Mouse (Mus musculus): ENCODE data around the gene Dleu7. TPM values are rescaled to one million over a fixed set of nuclear protein-coding genes. Genes with fewer than 3 reads are reported as not detected.
A peak's percentile ranks its signal among the peaks of the same experiment; 100 is the strongest.

Dleu7 gene
- polyA plus RNA-seq, 1 experiment = 21.0 TPM

GRCm38 (mm10) chr14:62288731-62289130 is 4.1 kb downstream of the Dleu7 start:
- H3K4me1 ChIP-seq (ENCODE audit: control insufficient read depth, insufficient read depth, low read length) = peaks cover 6% of the 10 kb centered on the region
- 52% methylated on average over 3 of the region's 3 CpGs for WGBS
- H3K27ac ChIP-seq (ENCODE audit: insufficient read depth, low read depth, low read length) = no peak overlapping the region
- TF ChIP-seq CTCF (conservative IDR thresholded peaks at IDR 0.05; ENCODE audit: insufficient read depth, insufficient read length, low read depth, low read length) = no peak
- no peak for TF ChIP-seq POLR2A (IDR thresholded peaks at IDR 0.05; ENCODE audit: low read depth, low read length)
- H3K27me3 ChIP-seq (replicated peaks; ENCODE audit: control insufficient read depth, insufficient read depth, low read length) = no peaks in the 10 kb centered on the region
- H3K36me3 ChIP-seq (ENCODE audit: control insufficient read depth, insufficient read depth, low read length) = no peaks in the 10 kb centered on the region
- peak; percentile 64 for DNase-seq
- no peak overlapping the region for H3K4me3 ChIP-seq (ENCODE audit: insufficient read depth, low read depth, low read length)

DNA sequence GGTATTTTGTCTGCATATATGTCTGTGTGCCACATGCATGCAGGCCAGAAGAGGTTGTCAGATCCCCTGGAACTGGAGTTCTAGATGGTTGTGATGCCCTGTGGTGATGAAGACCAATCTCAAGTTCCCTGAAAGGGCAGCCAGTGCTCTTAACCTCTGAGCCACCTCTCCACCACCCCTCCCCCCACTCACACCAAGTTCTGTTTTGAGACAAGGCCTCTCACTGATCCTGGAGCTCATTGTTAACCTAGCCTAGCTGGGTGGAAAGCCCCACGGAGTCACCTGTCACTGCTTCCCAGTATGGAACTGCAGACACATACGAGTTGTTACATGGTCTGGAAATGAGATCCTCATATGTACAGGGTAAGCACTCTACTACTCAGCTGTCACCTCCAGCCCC is 9.9 kb downstream of the Dleu7 start:
- TF ChIP-seq CTCF (conservative IDR thresholded peaks at IDR 0.05; ENCODE audit: insufficient read depth, insufficient read length, low read depth, low read length) (no peak), POLR2A (IDR thresholded peaks at IDR 0.05; ENCODE audit: low read depth, low read length) (no peak)
- H3K4me3 ChIP-seq (ENCODE audit: insufficient read depth, low read depth, low read length) = no peak overlapping the region
- no peak for DNase-seq
- no peaks in the 10 kb centered on the region for H3K27me3 ChIP-seq (replicated peaks; ENCODE audit: control insufficient read depth, insufficient read depth, low read length)
- WGBS = 71% methylated on average over 2 of the region's 2 CpGs
- peaks cover 4% of the 10 kb centered on the region for H3K4me1 ChIP-seq (ENCODE audit: control insufficient read depth, insufficient read depth, low read length)
- no peaks in the 10 kb centered on the region for H3K36me3 ChIP-seq (ENCODE audit: control insufficient read depth, insufficient read depth, low read length)
- no peak overlapping the region for H3K27ac ChIP-seq (ENCODE audit: insufficient read depth, low read depth, low read length)

- Histone ChIP-seq H3K27me3 (replicated peaks; ENCODE audit: control insufficient read depth, insufficient read depth, low read length) (no peaks in the 10 kb centered on the region), H3K36me3 (ENCODE audit: control insufficient read depth, insufficient read depth, low read length) (no peaks in the 10 kb centered on the region), H3K4me1 (ENCODE audit: control insufficient read depth, insufficient read depth, low read length) (no peaks in the 10 kb centered on the region), H3K27ac (ENCODE audit: insufficient read depth, low read depth, low read length) (no peak overlapping the region), H3K4me3 (ENCODE audit: insufficient read depth, low read depth, low read length) (no peak overlapping the region)
- no peak for DNase-seq
- WGBS = 79% methylated on average over 3 of the region's 3 CpGs
- TF ChIP-seq POLR2A (IDR thresholded peaks at IDR 0.05; ENCODE audit: low read depth, low read length) (no peak), CTCF (conservative IDR thresholded peaks at IDR 0.05; ENCODE audit: insufficient read depth, insufficient read length, low read depth, low read length) (no peak)
These were observed 19.2 kb downstream of the Dleu7 start for GRCm38 (mm10) chr14:62273604-62274003.

DNA sequence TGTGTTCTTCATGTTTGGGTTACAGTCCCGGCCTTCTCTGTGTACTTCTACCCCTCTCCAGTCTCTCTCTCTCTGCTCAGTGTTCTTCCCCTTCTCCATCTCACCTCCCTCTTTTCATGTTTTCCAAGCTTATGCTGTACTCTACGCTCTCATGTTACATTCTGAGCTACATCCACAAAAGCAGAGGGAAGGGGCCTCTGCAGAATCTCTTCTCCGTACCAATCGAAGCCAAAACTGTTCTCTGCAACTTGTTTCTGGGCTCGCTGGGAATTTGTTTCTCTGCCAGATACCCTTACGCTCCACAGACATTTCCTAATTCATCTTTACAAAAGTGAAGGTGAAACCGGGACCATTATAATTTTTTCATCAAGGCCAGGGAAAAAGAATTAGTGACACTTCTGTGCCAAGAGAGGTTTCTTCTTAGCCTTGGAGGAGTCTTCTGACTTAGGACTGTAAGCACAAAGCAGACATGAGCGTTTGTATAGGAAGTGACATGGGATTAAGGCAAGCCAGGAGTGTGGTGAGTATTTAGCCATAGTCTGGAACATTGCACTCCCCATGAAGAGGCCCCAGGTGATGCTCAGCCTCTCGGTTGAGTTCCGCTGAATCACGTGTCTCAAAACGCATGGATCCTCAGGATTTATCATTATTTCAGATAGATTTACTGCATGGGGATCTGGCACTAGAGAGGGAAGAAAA is 22.0 kb downstream of the Dleu7 start:
- Histone ChIP-seq H3K27me3 (replicated peaks; ENCODE audit: control insufficient read depth, insufficient read depth, low read length) (no peaks in the 10 kb centered on the region), H3K36me3 (ENCODE audit: control insufficient read depth, insufficient read depth, low read length) (no peaks in the 10 kb centered on the region), H3K4me3 (ENCODE audit: insufficient read depth, low read depth, low read length) (no peak overlapping the region), H3K27ac (ENCODE audit: insufficient read depth, low read depth, low read length) (no peak overlapping the region), H3K4me1 (ENCODE audit: control insufficient read depth, insufficient read depth, low read length) (no peaks in the 10 kb centered on the region)
- no peak for DNase-seq
- TF ChIP-seq POLR2A (IDR thresholded peaks at IDR 0.05; ENCODE audit: low read depth, low read length) (no peak), CTCF (conservative IDR thresholded peaks at IDR 0.05; ENCODE audit: insufficient read depth, insufficient read length, low read depth, low read length) (no peak)
- WGBS = 86% methylated on average over 12 of the region's 12 CpGs

DNA sequence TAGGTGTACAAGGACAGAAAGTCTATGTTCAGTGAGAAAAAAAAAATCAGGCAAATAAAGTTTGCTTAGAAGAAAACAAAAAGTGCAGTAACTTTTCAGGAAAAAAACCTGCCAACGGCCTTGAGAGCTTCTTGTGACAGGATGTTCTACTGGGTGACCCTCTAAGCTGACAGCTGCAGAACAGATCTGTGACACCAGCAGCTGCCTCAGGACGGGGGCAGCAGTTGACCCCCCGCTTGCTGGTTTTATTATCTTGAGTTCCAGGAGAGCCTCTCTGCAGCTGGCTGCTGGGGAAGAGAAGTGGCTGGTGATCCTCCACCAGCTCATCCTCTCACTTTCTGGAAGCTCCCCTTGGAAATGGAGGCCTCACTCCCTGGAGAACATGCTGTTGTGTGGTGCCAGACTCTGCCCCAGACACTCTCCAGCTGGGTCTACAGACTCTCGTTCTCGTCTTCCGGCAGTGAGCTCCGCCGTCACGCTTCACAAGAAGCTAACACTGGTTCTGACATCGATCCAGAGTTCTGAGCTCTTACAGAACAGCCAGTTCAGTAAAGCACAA is 33.8 kb downstream of the Dleu7 start:
- Histone ChIP-seq H3K27me3 (replicated peaks; ENCODE audit: control insufficient read depth, insufficient read depth, low read length) (no peaks in the 10 kb centered on the region), H3K36me3 (ENCODE audit: control insufficient read depth, insufficient read depth, low read length) (no peaks in the 10 kb centered on the region), H3K4me3 (ENCODE audit: insufficient read depth, low read depth, low read length) (no peak overlapping the region), H3K27ac (ENCODE audit: insufficient read depth, low read depth, low read length) (no peak overlapping the region), H3K4me1 (ENCODE audit: control insufficient read depth, insufficient read depth, low read length) (peaks cover 3% of the 10 kb centered on the region; the same call in 1 of the 2 replicates)
- peak; percentile 44 for DNase-seq
- TF ChIP-seq POLR2A (IDR thresholded peaks at IDR 0.05; ENCODE audit: low read depth, low read length) = no peak
- no peak for TF ChIP-seq CTCF (conservative IDR thresholded peaks at IDR 0.05; ENCODE audit: insufficient read depth, insufficient read length, low read depth, low read length)
- WGBS = 27% methylated on average over 10 of the region's 10 CpGs

DNA sequence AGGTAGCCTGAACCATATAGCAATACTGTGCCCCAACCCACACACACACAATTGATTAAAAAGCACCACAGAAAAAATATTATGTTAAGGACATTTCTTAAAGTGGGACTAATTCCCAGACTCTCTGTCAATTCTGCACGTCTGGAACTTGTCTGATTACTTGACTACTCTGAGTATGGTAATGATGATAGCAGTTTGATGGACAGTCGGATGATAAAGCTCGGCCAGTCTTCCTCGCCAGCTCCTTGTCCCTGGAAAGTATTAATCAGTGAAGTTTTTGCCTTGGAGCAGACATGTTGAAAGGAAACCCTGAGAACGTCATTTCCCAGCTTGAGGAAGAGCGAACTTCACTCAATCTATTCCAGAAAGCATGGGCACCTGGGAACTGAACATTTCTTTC is 34.7 kb downstream of the Dleu7 start:
- H3K36me3 ChIP-seq (ENCODE audit: control insufficient read depth, insufficient read depth, low read length) = no peaks in the 10 kb centered on the region
- peaks cover 3% of the 10 kb centered on the region; the same call in 1 of the 2 replicates for H3K4me1 ChIP-seq (ENCODE audit: control insufficient read depth, insufficient read depth, low read length)
- no peak overlapping the region for H3K27ac ChIP-seq (ENCODE audit: insufficient read depth, low read depth, low read length)
- 94% methylated on average over 6 of the region's 6 CpGs for WGBS
- H3K4me3 ChIP-seq (ENCODE audit: insufficient read depth, low read depth, low read length) = no peak overlapping the region
- no peak for DNase-seq
- TF ChIP-seq POLR2A (IDR thresholded peaks at IDR 0.05; ENCODE audit: low read depth, low read length) (no peak), CTCF (conservative IDR thresholded peaks at IDR 0.05; ENCODE audit: insufficient read depth, insufficient read length, low read depth, low read length) (no peak)
- no peaks in the 10 kb centered on the region for H3K27me3 ChIP-seq (replicated peaks; ENCODE audit: control insufficient read depth, insufficient read depth, low read length)

DNA sequence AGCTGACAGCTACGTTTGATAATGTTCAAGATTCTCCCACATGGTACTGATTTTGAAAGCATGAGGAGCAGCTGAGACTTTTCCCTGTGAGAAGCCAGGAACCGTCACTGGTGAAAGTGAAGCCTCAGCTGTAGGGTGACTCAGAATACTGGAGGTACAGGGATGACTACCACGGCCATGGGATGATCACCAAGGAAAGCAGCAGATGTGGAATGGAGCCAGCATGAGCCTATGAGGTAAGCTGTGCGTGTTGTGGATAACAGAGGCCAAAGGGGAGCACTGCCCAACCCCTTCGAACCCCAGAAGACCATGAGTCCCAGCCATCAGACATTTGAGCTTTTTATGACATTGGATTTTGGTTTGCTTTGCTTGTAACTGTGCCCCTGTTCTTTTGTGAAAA is 36.8 kb downstream of the Dleu7 start:
- Histone ChIP-seq H3K27me3 (replicated peaks; ENCODE audit: control insufficient read depth, insufficient read depth, low read length) (no peaks in the 10 kb centered on the region), H3K27ac (ENCODE audit: insufficient read depth, low read depth, low read length) (no peak overlapping the region), H3K4me3 (ENCODE audit: insufficient read depth, low read depth, low read length) (no peak overlapping the region), H3K4me1 (ENCODE audit: control insufficient read depth, insufficient read depth, low read length) (peaks cover 3% of the 10 kb centered on the region; the same call in 1 of the 2 replicates), H3K36me3 (ENCODE audit: control insufficient read depth, insufficient read depth, low read length) (no peaks in the 10 kb centered on the region)
- no peak for TF ChIP-seq POLR2A (IDR thresholded peaks at IDR 0.05; ENCODE audit: low read depth, low read length)
- TF ChIP-seq CTCF (conservative IDR thresholded peaks at IDR 0.05; ENCODE audit: insufficient read depth, insufficient read length, low read depth, low read length) = no peak
- no peak for DNase-seq
- 81% methylated on average over 5 of the region's 5 CpGs for WGBS
